Mouse (Mus musculus): ENCODE measurements around the gene Rbck1.

DNA sequence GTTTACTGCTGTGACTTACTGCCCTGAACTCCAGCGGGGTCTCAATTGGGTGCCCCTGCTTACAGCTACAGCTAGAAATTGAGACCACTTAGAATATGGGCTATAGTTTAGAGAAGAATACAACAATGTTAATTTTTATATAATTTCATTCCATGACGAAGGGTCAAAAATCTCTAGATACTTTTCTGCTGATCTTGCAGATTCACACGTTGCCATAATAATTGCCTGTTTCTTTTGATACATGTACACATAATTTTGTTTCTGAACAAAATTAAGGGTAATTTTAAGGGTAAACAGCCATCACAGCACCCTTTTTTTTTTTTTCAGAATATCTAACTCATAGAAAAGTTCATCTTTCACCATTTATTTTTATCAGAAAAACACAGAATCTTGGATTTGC lies 25.3 kb downstream of the Rbck1 start:
- TF ChIP-seq CTCF (IDR thresholded peaks at IDR 0.05; ENCODE audit: control insufficient read depth, insufficient read depth, low read length): no peak
- no peak for TF ChIP-seq POLR2A (IDR thresholded peaks at IDR 0.05; ENCODE audit: borderline replicate concordance, control insufficient read depth, low read depth, low read length)
